Mouse (Mus musculus) erythroblast, embryonic 14.5 days (primary cell): Measurements from ENCODE around the gene Olfr372.
"Not testable (repeated sequence)": the region's sequence is repeated elsewhere in the genome, so short reads cannot be mapped to it uniquely, and the experiment has no call there.

ENCODE experiments used
- GATA1 ChIP-seq: IDR thresholded peaks from 2 replicates; pipeline ENCODE4 v1.6.1; 2012; ENCODE audit warnings: low read length, inconsistent platforms, mixed read lengths
- TAL1 ChIP-seq: IDR thresholded peaks from 3 replicates; pipeline ENCODE4 v1.6.1; 2012; ENCODE audit warnings: low read length, inconsistent platforms, mixed read lengths

DNA sequence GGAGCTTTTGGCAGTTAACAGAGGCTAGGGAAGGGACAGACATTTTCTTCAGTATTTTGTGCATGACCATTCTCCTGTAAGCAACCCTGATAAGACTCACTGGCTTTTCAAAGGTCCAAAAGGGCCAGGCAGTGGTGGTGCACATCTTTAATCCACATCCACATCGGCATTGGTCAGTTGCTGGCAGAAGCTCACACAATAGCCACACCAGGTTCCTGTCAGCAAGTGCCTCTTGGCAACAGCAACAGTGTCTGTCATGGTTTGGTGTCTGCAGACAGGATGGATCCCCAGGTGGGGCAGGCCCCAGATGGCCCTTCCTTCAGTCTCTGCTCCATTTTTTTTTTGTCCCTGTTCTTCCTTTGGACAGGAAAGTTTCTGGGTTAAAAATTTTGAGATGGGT lies 22.0 kb upstream of the Olfr372 start:
- not testable (repeated sequence) for TF ChIP-seq TAL1, GATA1
